Mouse (Mus musculus) CH12.LX (cell line): ENCODE data around the gene Dlg2. TPM values are rescaled to one million over a fixed set of nuclear protein-coding genes. Genes with fewer than 3 reads are reported as not detected.

Source experiments
- DNase-seq: peaks from one replicate; pipeline ENCODE4 v3.0.0-alpha.2; 2013; ENCODE audit errors: extremely low read depth
- H3K27ac ChIP-seq: 2 replicates; pipeline ENCODE4 v1.5.1; 2012; ENCODE audit warnings: low read depth, mild to moderate bottlenecking, control low read depth, moderate library complexity; ENCODE audit not compliant: insufficient read depth
- H3K27me3 ChIP-seq: replicated peaks from 2 replicates; pipeline ENCODE3; 2012; ENCODE audit warnings: inconsistent platforms
- H3K36me3 ChIP-seq, 2 experiments: replicated peaks in 1 of 2; 2 replicates each; pipeline versions ENCODE3 to v1.6.1; 2012; ENCODE audit warnings: inconsistent platforms in 1 of 2, low read length in 1 of 2, mild to moderate bottlenecking in 1 of 2, mixed read lengths in 1 of 2, moderate library complexity in 1 of 2; ENCODE audit not compliant: control insufficient read depth in 1 of 2, insufficient read depth in 1 of 2
- H3K4me1 ChIP-seq, 2 experiments: 2 replicates each; pipeline ENCODE4 v1.6.1; 2012; ENCODE audit warnings: inconsistent platforms in 1 of 2, moderate library complexity in 1 of 2; ENCODE audit not compliant: insufficient read depth in 2 of 2, control insufficient read depth in 1 of 2
- H3K4me2 ChIP-seq: 2 replicates; pipeline ENCODE4 v1.6.1; 2012; ENCODE audit warnings: low read depth, mild to moderate bottlenecking, control low read depth; ENCODE audit not compliant: poor library complexity, insufficient read depth, severe bottlenecking
- H3K4me3 ChIP-seq, 3 experiments: fragments of 150-350 bp in 1 of 3; sonication (generic) in 1 of 3; replicated peaks in 1 of 3; 2 replicates each; pipeline versions ENCODE3 to v1.5.1; 2011 to 2012; ENCODE audit warnings: low read depth in 2 of 3, low read length in 2 of 3, mild to moderate bottlenecking in 2 of 3, moderate library complexity in 2 of 3, control low read depth in 1 of 3, improper control_type of control experiment in 1 of 3, inconsistent platforms in 1 of 3, mixed read lengths in 1 of 3; ENCODE audit not compliant: poor library complexity in 1 of 3
- H3K79me2 ChIP-seq: replicated peaks from 2 replicates; pipeline ENCODE4 v1.6.1; 2012; ENCODE audit warnings: mild to moderate bottlenecking, moderate library complexity; ENCODE audit not compliant: control insufficient read depth, poor library complexity, insufficient read depth, severe bottlenecking; ENCODE audit errors: extremely low read depth
- H3K9ac ChIP-seq: 2 replicates; pipeline ENCODE4 v1.6.1; 2012; ENCODE audit warnings: low read depth, mild to moderate bottlenecking, control low read depth, moderate library complexity; ENCODE audit not compliant: insufficient read depth
- H3K9me3 ChIP-seq: replicated peaks from 2 replicates; pipeline ENCODE3; 2012; ENCODE audit warnings: low read length, inconsistent platforms, mixed read lengths
- CHD1 ChIP-seq: IDR thresholded peaks from 2 replicates; pipeline ENCODE4 v1.6.1; 2012; ENCODE audit warnings: low read depth, low read length, improper control_type of control experiment, inconsistent platforms
- CHD2 ChIP-seq: IDR thresholded peaks from 2 replicates; pipeline ENCODE4 v1.6.1; 2011; ENCODE audit warnings: low read length, improper control_type of control experiment
- CTCF ChIP-seq, 2 experiments: IDR thresholded peaks in 1 of 2; conservative IDR thresholded peaks in 1 of 2; 2 replicates each; pipeline ENCODE4 v1.5.1; 2011 to 2012; ENCODE audit warnings: low read depth in 2 of 2, low read length in 2 of 2, improper control_type of control experiment in 1 of 2, inconsistent platforms in 1 of 2, mild to moderate bottlenecking in 1 of 2, moderate library complexity in 1 of 2
- GABPA ChIP-seq: IDR thresholded peaks from 2 replicates; pipeline ENCODE4 v1.6.1; 2012; ENCODE audit warnings: low read depth, low read length, improper control_type of control experiment, inconsistent platforms; ENCODE audit not compliant: insufficient replicate concordance
- HCFC1 ChIP-seq: IDR thresholded peaks from 2 replicates; pipeline ENCODE4 v1.6.1; 2012; ENCODE audit warnings: low read depth, mild to moderate bottlenecking, inconsistent platforms, low read length, improper control_type of control experiment
- JUN ChIP-seq: IDR thresholded peaks from 2 replicates; pipeline ENCODE4 v1.6.1; 2011; ENCODE audit warnings: low read depth, mild to moderate bottlenecking, low read length, improper control_type of control experiment, moderate library complexity; ENCODE audit not compliant: insufficient read depth
- KAT2A ChIP-seq: IDR thresholded peaks from 2 replicates; pipeline ENCODE4 v1.6.1; 2012; ENCODE audit warnings: low read length, improper control_type of control experiment, inconsistent platforms; ENCODE audit not compliant: insufficient replicate concordance
- MXI1 ChIP-seq: IDR thresholded peaks from 2 replicates; pipeline ENCODE4 v1.6.1; 2011; ENCODE audit warnings: mild to moderate bottlenecking, low read depth, low read length, improper control_type of control experiment
- MYC ChIP-seq: IDR thresholded peaks from 2 replicates; pipeline ENCODE4 v1.6.1; 2011; ENCODE audit warnings: low read depth, mild to moderate bottlenecking, improper control_type of control experiment, low read length
- NELFE ChIP-seq: IDR thresholded peaks from 2 replicates; pipeline ENCODE4 v1.6.1; 2011; ENCODE audit warnings: low read depth, low read length, improper control_type of control experiment
- PAX5 ChIP-seq: IDR thresholded peaks from 2 replicates; pipeline ENCODE4 v1.6.1; 2012; ENCODE audit warnings: low read length, inconsistent platforms, mixed read lengths
- POLR2A ChIP-seq: IDR thresholded peaks from 2 replicates; pipeline ENCODE4 v1.6.1; 2011; ENCODE audit warnings: low read depth, mild to moderate bottlenecking, improper control_type of control experiment, low read length
- POLR2AphosphoS2 ChIP-seq: IDR thresholded peaks from 2 replicates; pipeline ENCODE4 v1.6.1; 2011; ENCODE audit warnings: low read depth, low read length, improper control_type of control experiment
- RAD21 ChIP-seq: IDR thresholded peaks from 2 replicates; pipeline ENCODE4 v1.6.1; 2011; ENCODE audit warnings: low read depth, mild to moderate bottlenecking, low read length, improper control_type of control experiment, moderate library complexity
- SMC3 ChIP-seq: IDR thresholded peaks from 2 replicates; pipeline ENCODE4 v1.6.1; 2011; ENCODE audit warnings: low read depth, low read length, improper control_type of control experiment
- TBP ChIP-seq: conservative IDR thresholded peaks from 2 replicates; pipeline ENCODE4 v1.6.1; 2011; ENCODE audit warnings: low read depth, low read length, improper control_type of control experiment
- USF1 ChIP-seq: IDR thresholded peaks from 2 replicates; pipeline ENCODE4 v1.6.1; 2014; ENCODE audit warnings: low read depth, mild to moderate bottlenecking, inconsistent platforms, low read length, improper control_type of control experiment
- USF2 ChIP-seq: conservative IDR thresholded peaks from 2 replicates; pipeline ENCODE4 v1.6.1; 2011; ENCODE audit warnings: low read depth, low read length, improper control_type of control experiment
- ZC3H11A ChIP-seq: IDR thresholded peaks from 2 replicates; pipeline ENCODE4 v1.6.1; 2012; ENCODE audit warnings: low read depth, mild to moderate bottlenecking, inconsistent platforms, low read length, improper control_type of control experiment
- ZKSCAN1 ChIP-seq: IDR thresholded peaks from 2 replicates; pipeline ENCODE4 v1.6.1; 2012; ENCODE audit warnings: low read depth, inconsistent platforms, low read length, improper control_type of control experiment, borderline replicate concordance
- ZMIZ1 ChIP-seq: IDR thresholded peaks from 2 replicates; pipeline ENCODE4 v1.6.1; 2012; ENCODE audit warnings: low read depth, mild to moderate bottlenecking, inconsistent platforms, low read length, improper control_type of control experiment
- dilution Hi-C: fragments of 300-500 bp; cut with MboI; formaldehyde crosslinking; loops from 2 replicates; pipeline ENCODE4 v1.14.3; 2020; ENCODE audit warnings: low sequenced_read_pairs; ENCODE audit not compliant: extremely low pct_unique_long_range_greater_than_20kb, extremely low pct_ligation_motif_present
- in situ Hi-C: fragments of 300-500 bp; cut with MboI; formaldehyde crosslinking; loops from 3 replicates; pipeline ENCODE4 v1.14.3; 2019; ENCODE audit warnings: low sequenced_read_pairs, low pct_ligation_motif_present, low pct_unique_long_range_greater_than_20kb, mixed read lengths
- polyA plus RNA-seq: library from polyadenylated mRNA; unstranded; fragments of >175 nt; gene quantifications from 2 replicates; pipeline ENCODE4 v1.2.1, GENCODE M21; 2012; ENCODE audit warnings: low read depth; ENCODE audit not compliant: insufficient read length
- total RNA-seq, 2 experiments: library from RNA; depleted of rRNA; stranded (reverse); fragments of 300-350 nt in 1 of 2; fragments of >200 nt in 1 of 2; gene quantifications; 2 replicates each; pipeline ENCODE4 v1.2.3; 2012 to 2014

The Dlg2 gene
- total and polyA plus RNA-seq, 3 experiments, result 0.36 TPM; not detected in 2

DNA sequence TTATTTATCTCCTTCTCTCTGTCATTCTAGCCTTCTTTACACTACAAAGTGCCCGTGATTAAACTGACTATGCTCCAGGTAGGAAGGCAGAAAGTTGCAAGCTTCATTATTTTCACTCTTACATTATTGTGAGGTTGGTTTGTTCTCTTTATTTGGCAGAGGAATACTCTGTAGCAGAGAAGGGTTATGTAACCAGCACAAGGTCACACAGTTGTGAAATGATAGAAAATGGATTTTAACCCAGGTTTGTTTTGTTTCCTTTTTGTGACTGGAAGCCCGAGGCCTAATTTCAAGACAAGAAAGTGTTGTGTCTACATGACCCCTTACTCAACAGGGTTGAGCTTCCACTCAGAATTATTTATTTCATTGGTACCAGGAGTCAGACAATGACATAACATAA lies 609.6 kb downstream of the Dlg2 start:
- in situ Hi-C loops, result no loop called here
- dilution Hi-C loops, result no loop called here
- Histone ChIP-seq H3K4me1 (peaks cover 0 to 20% of the 10 kb centered on the region in 2 experiments; a peak in 2 of 4 replicates), H3K9ac (no peak overlapping the region), H3K27me3 (no peaks in the 10 kb centered on the region), H3K27ac (no peak overlapping the region), H3K9me3 (no peaks in the 10 kb centered on the region), H3K4me3 (no peak overlapping the region), H3K36me3 (no peaks in the 10 kb centered on the region), H3K4me2 (no peak overlapping the region), H3K79me2 (no peaks in the 10 kb centered on the region)
- no peak for DNase-seq
- TF ChIP-seq CTCF (conservative IDR thresholded peaks at IDR 0.05 in 1 of 2, IDR thresholded peaks at IDR 0.05 in 1 of 2; ENCODE audit: low read depth in 2 of 2, low read length in 2 of 2) (no peak), NELFE (no peak), GABPA (no peak), ZC3H11A (no peak), SMC3 (no peak), CHD2 (no peak), POLR2A (no peak), POLR2AphosphoS2 (no peak), RAD21 (no peak)

GRCm38 (mm10) chr7:91089211-91089930 lies 612.9 kb downstream of the Dlg2 start:
- Histone ChIP-seq H3K36me3 (no peaks in the 10 kb centered on the region), H3K9ac (no peak overlapping the region), H3K27ac (no peak overlapping the region), H3K79me2 (no peaks in the 10 kb centered on the region), H3K9me3 (no peaks in the 10 kb centered on the region), H3K4me3 (no peak overlapping the region), H3K4me1 (peaks cover 0 to 25% of the 10 kb centered on the region in 2 experiments; a peak in 2 of 4 replicates), H3K4me2 (no peak overlapping the region), H3K27me3 (no peaks in the 10 kb centered on the region)
- in situ Hi-C loops (no loop called here), dilution Hi-C loops (no loop called here)
- TF ChIP-seq TBP (no peak), HCFC1 (no peak), USF1 (no peak), GABPA (no peak), ZMIZ1 (no peak)
- peak; percentile 12 for DNase-seq

DNA sequence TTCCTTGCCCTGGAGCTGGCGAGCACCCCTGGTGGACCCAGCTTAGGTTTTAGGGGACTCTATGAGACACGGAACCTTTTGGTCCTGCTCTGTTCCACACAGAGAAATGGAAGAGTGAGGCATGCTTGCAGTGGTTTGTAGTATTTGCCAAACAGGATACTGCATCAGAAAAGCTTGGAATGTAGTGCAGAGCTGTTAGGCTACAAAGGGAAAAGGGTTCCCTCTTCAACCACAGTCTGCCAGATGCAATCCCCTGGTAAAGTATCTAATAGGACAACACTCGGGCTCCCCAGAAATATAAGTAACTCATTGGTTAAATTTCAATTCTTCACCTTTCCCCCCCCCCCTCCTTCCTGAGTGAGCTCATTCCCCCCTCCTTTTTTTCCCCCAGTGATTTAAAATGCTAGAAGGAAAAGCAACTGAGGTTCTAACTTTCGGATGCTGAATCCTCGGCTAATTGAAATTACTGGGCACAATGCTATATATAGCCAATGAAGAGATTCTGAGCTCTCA lies 613.9 kb downstream of the Dlg2 start:
- TF ChIP-seq ZC3H11A (no peak), MXI1 (no peak), NELFE (no peak), MYC (no peak), POLR2AphosphoS2 (no peak), PAX5 (no peak), HCFC1 (no peak), CHD1 (no peak), RAD21 (no peak), JUN (no peak), USF2 (no peak), KAT2A (no peak), ZKSCAN1 (no peak)
- H3K9me3 ChIP-seq, result no peaks in the 10 kb centered on the region
- H3K27ac ChIP-seq, result no peak overlapping the region
- DNase-seq, result no peak
- H3K9ac ChIP-seq, result no peak overlapping the region
- no peaks in the 10 kb centered on the region for H3K79me2 ChIP-seq
- dilution Hi-C loops, result no loop called here
- no peaks in the 10 kb centered on the region for H3K27me3 ChIP-seq
- peaks cover 0 to 25% of the 10 kb centered on the region in 2 experiments; a peak in 2 of 4 replicates for H3K4me1 ChIP-seq
- H3K4me3 ChIP-seq, result no peak overlapping the region
- H3K36me3 ChIP-seq, result no peaks in the 10 kb centered on the region
- in situ Hi-C loops, result no loop called here
- H3K4me2 ChIP-seq, result no peak overlapping the region
